In genomic region chr4:83417820-83418186, GRCm38 (mm10) we compare ENCODE assay signal across 8 mouse cellular contexts. TPM values are rescaled to one million over a fixed set of nuclear protein-coding genes. Genes with fewer than 3 reads are reported as not detected.
DNase-seq lines count a peak whose midpoint lies in the region; ATAC-seq and TF ChIP-seq lines count a peak whose summit lies in the region.

No protein-coding gene starts in this region.

- no peak for TF ChIP-seq POLR2A in cortical plate, adult 2 months (IDR thresholded peaks at IDR 0.05; ENCODE audit: extremely low read depth, insufficient read depth, low read length)

- no peaks in the 10 kb centered on the region for H3K9me3 ChIP-seq in kidney, embryonic 16.5 days (ENCODE audit: low read length)
- H3K9me3 ChIP-seq in intestine, embryonic 14.5 days (ENCODE audit: control insufficient read depth, low read length) = no peaks in the 10 kb centered on the region
- H3K9me3 ChIP-seq in midbrain, postnatal 0 days (ENCODE audit: low read length) = no peaks in the 10 kb centered on the region

- no peak for ATAC-seq in kidney, embryonic 16.5 days (ENCODE audit: low FRiP score, low TSS enrichment)
- ATAC-seq in intestine, embryonic 14.5 days (replicated peaks; ENCODE audit: low FRiP score, low TSS enrichment, low read depth) = peak; percentile 60
- peak; percentile 69 for ATAC-seq in midbrain, postnatal 0 days (ENCODE audit: low FRiP score)

- H3K36me3 ChIP-seq in kidney, embryonic 16.5 days (ENCODE audit: insufficient read depth, low read length) = 0 out of 2 replicates have a peak, but pooled peaks cover 3% of the 10 kb centered on the region
- H3K36me3 ChIP-seq in intestine, embryonic 14.5 days (ENCODE audit: control insufficient read depth, insufficient read depth, low read length) = peaks cover 8% of the 10 kb centered on the region; the same call in 1 of the 2 replicates
- H3K36me3 ChIP-seq in midbrain, postnatal 0 days (ENCODE audit: insufficient read depth, low read length) = no peaks in the 10 kb centered on the region

- H3K4me1 ChIP-seq in kidney, embryonic 16.5 days (ENCODE audit: insufficient read depth, low read length) = peaks cover 13% of the 10 kb centered on the region
- no peaks in the 10 kb centered on the region; the same call in 1 of the 2 replicates for H3K4me1 ChIP-seq in cortical plate, adult 2 months (ENCODE audit: control insufficient read depth, insufficient read depth, low read length)
- peaks cover 10% of the 10 kb centered on the region for H3K4me1 ChIP-seq in intestine, embryonic 14.5 days (replicated peaks; ENCODE audit: control insufficient read depth, insufficient read depth, low read length)
- H3K4me1 ChIP-seq in midbrain, postnatal 0 days (ENCODE audit: insufficient read depth, low read length) = no peaks in the 10 kb centered on the region

- peak overlapping the region; percentile 84 for H3K27ac ChIP-seq in kidney, embryonic 16.5 days (ENCODE audit: low read length)
- 0 out of 2 replicates have a peak overlapping the region, but pooled peaks have one; percentile 22 for H3K27ac ChIP-seq in cortical plate, adult 2 months (ENCODE audit: insufficient read depth, low read length)
- peak overlapping the region; percentile 34 for H3K27ac ChIP-seq in intestine, embryonic 14.5 days (ENCODE audit: low read depth)
- peak overlapping the region; percentile 89 for H3K27ac ChIP-seq in midbrain, postnatal 0 days (ENCODE audit: low read depth, low read length)

- H3K4me2 ChIP-seq in kidney, embryonic 16.5 days (replicated peaks; ENCODE audit: low read depth, low read length) = peak overlapping the region; percentile 74
- H3K4me2 ChIP-seq in intestine, embryonic 14.5 days (ENCODE audit: low read length) = peak overlapping the region; percentile 87
- peak overlapping the region; percentile 52 for H3K4me2 ChIP-seq in midbrain, postnatal 0 days (ENCODE audit: low read depth, low read length, poor library complexity, severe bottlenecking)

- peak overlapping the region; percentile 97 for H3K9ac ChIP-seq in kidney, embryonic 16.5 days (replicated peaks; ENCODE audit: low read length)
- peak overlapping the region; percentile 66 for H3K9ac ChIP-seq in intestine, embryonic 14.5 days (ENCODE audit: low read length)
- H3K9ac ChIP-seq in midbrain, postnatal 0 days (replicated peaks; ENCODE audit: low read length, poor library complexity, severe bottlenecking) = peak overlapping the region; percentile 93

- no peak for TF ChIP-seq CTCF in cortical plate, adult 2 months (IDR thresholded peaks at IDR 0.05; ENCODE audit: extremely low read depth, insufficient read depth, low read length)
- TF ChIP-seq CTCF in midbrain, postnatal 0 days (IDR thresholded peaks at IDR 0.05) = no peak

- no peaks in the 10 kb centered on the region for H3K27me3 ChIP-seq in kidney, embryonic 16.5 days (ENCODE audit: insufficient read depth, low read length)
- H3K27me3 ChIP-seq in intestine, embryonic 14.5 days (replicated peaks; ENCODE audit: control insufficient read depth, insufficient read depth, low read length) = no peaks in the 10 kb centered on the region
- no peaks in the 10 kb centered on the region for H3K27me3 ChIP-seq in midbrain, postnatal 0 days (ENCODE audit: insufficient read depth, low read length)

- no peak for DNase-seq in kidney, adult 18-20 months
- DNase-seq in intestine, embryonic 14.5 days (ENCODE audit: low spot score) = no peak
- no peak for DNase-seq in midbrain, postnatal 0 days (ENCODE audit: low spot score)
- no peak for DNase-seq in spleen, adult 18-20 months
- DNase-seq in frontal cortex, adult 2 months (ENCODE audit: extremely low spot score in 1 of 2, low spot score in 1 of 2) = no peak
- no peak for DNase-seq in spleen, postnatal 36 days (ENCODE audit: low spot score in 2 of 2)

- peak overlapping the region; percentile 98 for H3K4me3 ChIP-seq in kidney, embryonic 16.5 days (ENCODE audit: low read length)
- peak overlapping the region; percentile 86 for H3K4me3 ChIP-seq in cortical plate, adult 2 months (ENCODE audit: insufficient read depth, low read length)
- peak overlapping the region; percentile 60 for H3K4me3 ChIP-seq in intestine, embryonic 14.5 days (ENCODE audit: low read depth, low read length)
- H3K4me3 ChIP-seq in midbrain, postnatal 0 days (ENCODE audit: low read depth, low read length) = peak overlapping the region; percentile 92

- WGBS in kidney, embryonic 16.5 days = 0% methylated on average over 30 of the region's 30 CpGs
- WGBS in intestine, embryonic 14.5 days = under 1% methylated on average over 30 of the region's 30 CpGs
- WGBS in midbrain, postnatal 0 days = under 1% methylated on average over 30 of the region's 30 CpGs

RNA-seq across cellular contexts. Expression of gene Snapc3, which starts 0.3 kb away (rescaled TPM):
- 43.9 and 45.7 TPM in 2 replicates for polyA plus RNA-seq in kidney, embryonic 16.5 days (2015; fragmentation: Nextera tagmentation; extraction: Ambion mirVana)
- polyA plus RNA-seq in cortical plate, adult 2 months (2012; rRNA removed) = 28.9 and 31.8 TPM in 2 replicates
- polyA plus RNA-seq in intestine, embryonic 14.5 days (2014; fragmentation: Nextera tagmentation; extraction: Ambion mirVana) = 43.8 and 46.0 TPM in 2 replicates
- 38.0 and 40.5 TPM in 2 replicates for total RNA-seq in midbrain, postnatal 0 days (2014; rRNA removed)
- 33.3 and 33.9 TPM in 2 replicates for polyA plus RNA-seq in midbrain, postnatal 0 days (2015; fragmentation: Nextera tagmentation; extraction: Ambion mirVana)
- 30.9 and 33.2 TPM in 2 replicates for polyA plus RNA-seq in frontal cortex, adult 2 months (2012; rRNA removed)

Comparison
In these comparisons a context has a peak if more than half of its experiments do, and no peak if none do; other contexts are left out.
1. H3K27ac ChIP-seq: peak in every context shown above with its lines; median percentile 89 in midbrain, postnatal 0 days; 84 in kidney, embryonic 16.5 days; 34 in intestine, embryonic 14.5 days; 22 in cortical plate, adult 2 months.